Mouse (Mus musculus): ENCODE results near the gene Arhgap10. TPM values are rescaled to one million over a fixed set of nuclear protein-coding genes. Genes with fewer than 3 reads are reported as not detected.

The Arhgap10 gene
- total and polyA plus RNA-seq, 3 experiments: 22.5 to 58.2 (median 51.4) TPM

GRCm38 (mm10) chr8:77223123-77223522 lies 294.6 kb downstream of the Arhgap10 start:
- no peak overlapping the region for H3K27ac ChIP-seq
- H3K4me3 ChIP-seq: no peak overlapping the region
- no peak overlapping the region for H3K9ac ChIP-seq (ENCODE audit: low read depth, low read length)
- H3K36me3 ChIP-seq (ENCODE audit: control insufficient read depth, insufficient read depth, low read length): peaks cover 4% of the 10 kb centered on the region; the same call in 1 of the 2 replicates
- H3K4me1 ChIP-seq (ENCODE audit: control insufficient read depth, insufficient read depth, low read length): peaks cover 2% of the 10 kb centered on the region; the same call in 1 of the 2 replicates
- H3K27me3 ChIP-seq (ENCODE audit: control insufficient read depth, insufficient read depth, low read length): no peaks in the 10 kb centered on the region
- DNase-seq: peak in 1 of 2 experiments; percentile 32
- WGBS: 56% methylated on average over 4 of the region's 4 CpGs
- no peaks in the 10 kb centered on the region for H3K79me2 ChIP-seq (replicated peaks; ENCODE audit: control insufficient read depth, insufficient read depth, low read length)
- intact Hi-C loops (cut with DNase I): no loop called here
- TF ChIP-seq POLR2A (IDR thresholded peaks at IDR 0.05; ENCODE audit: insufficient read depth, low read depth, low read length) (no peak), EP300 (IDR thresholded peaks at IDR 0.05; ENCODE audit: insufficient read depth, low read depth, low read length) (peak; percentile 74; the same call in 1 of the 2 replicates), CTCF (IDR thresholded peaks at IDR 0.05) (peak; percentile 44)

GRCm38 (mm10) chr8:77215191-77215590 lies 302.6 kb downstream of the Arhgap10 start:
- no peak overlapping the region for H3K9ac ChIP-seq (ENCODE audit: low read depth, low read length)
- H3K36me3 ChIP-seq (ENCODE audit: control insufficient read depth, insufficient read depth, low read length): peaks cover 4% of the 10 kb centered on the region; the same call in 1 of the 2 replicates
- H3K79me2 ChIP-seq (replicated peaks; ENCODE audit: control insufficient read depth, insufficient read depth, low read length): no peaks in the 10 kb centered on the region
- TF ChIP-seq CTCF (IDR thresholded peaks at IDR 0.05) (no peak), EP300 (IDR thresholded peaks at IDR 0.05; ENCODE audit: insufficient read depth, low read depth, low read length) (no peak), POLR2A (IDR thresholded peaks at IDR 0.05; ENCODE audit: insufficient read depth, low read depth, low read length) (no peak)
- H3K27me3 ChIP-seq (ENCODE audit: control insufficient read depth, insufficient read depth, low read length): no peaks in the 10 kb centered on the region
- intact Hi-C loops (cut with DNase I): no loop called here
- no peak overlapping the region for H3K27ac ChIP-seq
- no peaks in the 10 kb centered on the region; the same call in 1 of the 2 replicates for H3K4me1 ChIP-seq (ENCODE audit: control insufficient read depth, insufficient read depth, low read length)
- 66% methylated on average over 6 of the region's 6 CpGs for WGBS
- H3K4me3 ChIP-seq: no peak overlapping the region
- no peak for DNase-seq

DNA sequence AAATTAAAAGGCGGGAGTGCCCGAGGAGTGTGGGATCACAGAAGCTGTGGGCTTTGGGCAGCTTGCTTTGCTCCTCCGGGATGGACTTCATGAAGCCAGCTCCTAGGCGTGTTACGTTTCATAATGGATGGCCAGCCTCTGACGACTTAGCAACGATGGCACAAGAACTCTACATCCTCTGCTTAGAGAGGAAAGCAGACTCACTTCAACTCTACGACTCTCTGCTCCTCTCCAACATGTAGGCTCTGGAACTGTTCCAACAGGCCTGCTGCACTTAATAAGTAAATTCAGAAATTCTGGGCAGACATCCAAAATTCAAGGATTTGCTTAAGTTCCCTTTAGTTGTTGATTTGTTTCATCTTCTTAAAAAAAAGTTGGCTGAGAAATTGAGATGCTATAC lies 303.1 kb downstream of the Arhgap10 start:
- Histone ChIP-seq H3K27ac (no peak overlapping the region), H3K79me2 (replicated peaks; ENCODE audit: control insufficient read depth, insufficient read depth, low read length) (no peaks in the 10 kb centered on the region), H3K36me3 (ENCODE audit: control insufficient read depth, insufficient read depth, low read length) (peaks cover 4% of the 10 kb centered on the region; the same call in 1 of the 2 replicates), H3K27me3 (ENCODE audit: control insufficient read depth, insufficient read depth, low read length) (no peaks in the 10 kb centered on the region), H3K4me3 (no peak overlapping the region), H3K4me1 (ENCODE audit: control insufficient read depth, insufficient read depth, low read length) (no peaks in the 10 kb centered on the region; the same call in 1 of the 2 replicates), H3K9ac (ENCODE audit: low read depth, low read length) (no peak overlapping the region)
- WGBS: 58% methylated on average over 8 of the region's 8 CpGs
- no peak for TF ChIP-seq EP300 (IDR thresholded peaks at IDR 0.05; ENCODE audit: insufficient read depth, low read depth, low read length)
- no peak for TF ChIP-seq CTCF (IDR thresholded peaks at IDR 0.05)
- TF ChIP-seq POLR2A (IDR thresholded peaks at IDR 0.05; ENCODE audit: insufficient read depth, low read depth, low read length): no peak
- intact Hi-C loops (cut with DNase I): no loop called here
- no peak for DNase-seq

DNA sequence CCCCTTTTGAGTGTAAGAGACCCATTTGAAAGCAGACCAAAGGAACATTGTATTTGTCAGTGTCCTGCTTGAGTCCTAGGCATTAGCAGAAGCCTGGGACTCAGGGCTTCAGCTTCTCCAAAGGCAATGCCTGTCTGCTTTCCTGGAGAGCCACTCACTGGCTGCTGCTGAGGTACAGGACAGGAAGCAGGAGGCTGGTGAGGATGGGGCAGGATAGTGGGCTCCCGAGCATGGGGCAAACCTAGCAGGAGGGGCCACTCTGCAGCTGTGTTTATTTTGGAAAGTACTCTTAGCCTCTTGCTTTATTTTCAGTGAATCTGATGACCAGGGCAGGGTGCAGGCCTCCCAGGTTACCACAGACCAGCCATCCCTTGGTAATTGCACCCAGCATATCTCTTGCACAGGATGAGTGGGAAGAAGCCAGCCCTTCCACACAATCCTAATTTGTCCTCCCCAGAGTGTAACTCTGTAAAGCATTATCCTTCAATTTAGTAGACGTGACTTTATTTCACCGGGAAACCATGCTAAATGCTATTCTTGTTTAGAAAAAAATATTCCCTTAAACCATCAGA lies 303.8 kb downstream of the Arhgap10 start:
- intact Hi-C loops (cut with DNase I): no loop called here
- Histone ChIP-seq H3K36me3 (ENCODE audit: control insufficient read depth, insufficient read depth, low read length) (peaks cover 4% of the 10 kb centered on the region; the same call in 1 of the 2 replicates), H3K4me1 (ENCODE audit: control insufficient read depth, insufficient read depth, low read length) (no peaks in the 10 kb centered on the region; the same call in 1 of the 2 replicates), H3K79me2 (replicated peaks; ENCODE audit: control insufficient read depth, insufficient read depth, low read length) (no peaks in the 10 kb centered on the region), H3K27me3 (ENCODE audit: control insufficient read depth, insufficient read depth, low read length) (no peaks in the 10 kb centered on the region), H3K4me3 (no peak overlapping the region), H3K9ac (ENCODE audit: low read depth, low read length) (no peak overlapping the region), H3K27ac (no peak overlapping the region)
- no peak for DNase-seq
- TF ChIP-seq POLR2A (IDR thresholded peaks at IDR 0.05; ENCODE audit: insufficient read depth, low read depth, low read length) (no peak), EP300 (IDR thresholded peaks at IDR 0.05; ENCODE audit: insufficient read depth, low read depth, low read length) (no peak), CTCF (IDR thresholded peaks at IDR 0.05) (no peak)
- WGBS: 73% methylated on average over 3 of the region's 3 CpGs

DNA sequence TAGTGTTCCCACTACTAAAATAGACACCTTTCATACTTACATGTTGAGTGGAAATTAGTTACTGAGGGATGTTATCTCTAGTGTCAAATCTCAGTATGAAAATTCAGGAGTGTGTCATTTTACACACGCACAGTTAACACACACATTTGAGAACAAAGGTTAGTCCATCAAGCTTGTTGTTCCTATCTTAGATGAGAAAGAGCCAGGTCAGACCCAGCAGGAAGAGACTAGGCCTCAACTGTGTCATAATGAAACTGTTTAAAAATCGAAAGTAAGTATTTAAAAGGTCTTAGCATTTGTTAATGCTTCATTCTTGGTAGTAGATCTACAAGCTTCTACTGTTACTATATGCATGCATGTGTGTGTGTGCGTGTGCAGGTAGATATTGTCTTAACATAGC lies 308.5 kb downstream of the Arhgap10 start:
- DNase-seq: no peak
- no peaks in the 10 kb centered on the region for H3K4me1 ChIP-seq (ENCODE audit: control insufficient read depth, insufficient read depth, low read length)
- no peaks in the 10 kb centered on the region for H3K36me3 ChIP-seq (ENCODE audit: control insufficient read depth, insufficient read depth, low read length)
- H3K4me3 ChIP-seq: no peak overlapping the region
- H3K79me2 ChIP-seq (replicated peaks; ENCODE audit: control insufficient read depth, insufficient read depth, low read length): no peaks in the 10 kb centered on the region
- H3K27ac ChIP-seq: no peak overlapping the region
- H3K9ac ChIP-seq (ENCODE audit: low read depth, low read length): no peak overlapping the region
- H3K27me3 ChIP-seq (ENCODE audit: control insufficient read depth, insufficient read depth, low read length): no peaks in the 10 kb centered on the region
- intact Hi-C loops (cut with DNase I): no loop called here
- no peak for TF ChIP-seq EP300 (IDR thresholded peaks at IDR 0.05; ENCODE audit: insufficient read depth, low read depth, low read length)
- TF ChIP-seq POLR2A (IDR thresholded peaks at IDR 0.05; ENCODE audit: insufficient read depth, low read depth, low read length): no peak
- no peak for TF ChIP-seq CTCF (IDR thresholded peaks at IDR 0.05)
- WGBS: 87% methylated on average over 3 of the region's 3 CpGs

Other genes starting within 250 kb of the Arhgap10 start
- gene Prmt9, start 31.4 kb upstream of the Arhgap10 start, total RNA-seq (2021): 10 to 100 TPM; 10.2 to 13.1 TPM
- gene Prmt9, start 31.4 kb upstream of the Arhgap10 start, polyA plus RNA-seq (2012; rRNA removed): 5.2 and 8.4 TPM in 2 replicates
- 10 to 100 TPM; 11.0 to 11.1 TPM for gene Tmem184c, start 92.7 kb upstream of the Arhgap10 start, total RNA-seq (2021)
- 7.4 and 10.7 TPM in 2 replicates for gene Tmem184c, start 92.7 kb upstream of the Arhgap10 start, polyA plus RNA-seq (2012; rRNA removed)
- 10 to 100 TPM; 41.3 to 41.7 TPM for gene Ednra, start 206.5 kb upstream of the Arhgap10 start, total RNA-seq (2021)
- gene Ednra, start 206.5 kb upstream of the Arhgap10 start, polyA plus RNA-seq (2012; rRNA removed): 25.6 and 47.0 TPM in 2 replicates